Mouse (Mus musculus): ENCODE results near the gene Dmrta2. TPM values are rescaled to one million over a fixed set of nuclear protein-coding genes. Genes with fewer than 3 reads are reported as not detected.
A peak's percentile ranks its signal among the peaks of the same experiment; 100 is the strongest.

The Dmrta2 gene
- total RNA-seq, 2 experiments from 2014 or later = 4.7 to 5.7 TPM

GRCm38 (mm10) chr4:109979461-109980320 is 1.8 kb downstream of the Dmrta2 start:
- peak; percentile 20 to 31 for DNase-seq (ENCODE audit: low spot score in 2 of 2)

DNA sequence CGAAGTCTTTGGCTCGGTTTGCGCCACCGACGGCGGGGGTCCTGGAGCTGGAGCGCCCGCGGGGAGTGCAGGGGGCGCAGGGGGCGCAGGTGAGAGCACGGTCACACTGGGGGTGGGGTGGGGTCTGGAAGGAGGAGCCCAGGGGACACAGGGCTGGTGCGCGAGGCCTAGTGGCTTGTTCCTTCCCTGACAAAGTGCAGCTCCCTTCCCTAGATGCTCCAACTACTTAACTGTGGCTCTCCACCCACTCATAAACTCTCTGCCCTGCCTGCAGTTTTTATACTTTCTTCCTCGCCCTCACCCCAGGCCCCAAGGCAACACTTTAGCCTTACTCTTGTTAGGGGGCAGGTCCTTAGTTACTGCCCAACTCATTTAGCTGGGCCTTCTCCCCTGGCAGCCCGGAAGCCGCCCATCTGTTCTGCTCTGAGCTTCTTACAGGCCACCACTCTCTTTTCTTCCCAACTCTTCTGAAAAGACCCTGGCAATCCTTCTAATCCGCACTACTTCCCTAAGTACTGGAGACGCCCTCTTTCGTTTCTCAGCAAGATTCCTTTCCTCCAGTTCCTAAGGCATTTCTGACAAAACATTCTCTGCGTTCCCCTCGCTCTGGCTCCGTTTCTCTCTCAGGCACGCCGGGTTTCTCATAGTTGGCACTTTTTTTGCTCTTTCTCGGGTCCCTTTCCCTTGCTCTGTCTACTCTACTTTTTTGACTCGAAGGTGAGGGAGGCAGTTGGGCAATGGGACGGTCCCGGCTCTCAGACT is 2.6 kb downstream of the Dmrta2 start:
- peak; percentile 36 to 47 for DNase-seq (ENCODE audit: low spot score in 2 of 2)

GRCm38 (mm10) chr4:109981083-109981870 is 3.4 kb downstream of the Dmrta2 start:
- no peak for DNase-seq (ENCODE audit: low spot score in 2 of 2)

DNA sequence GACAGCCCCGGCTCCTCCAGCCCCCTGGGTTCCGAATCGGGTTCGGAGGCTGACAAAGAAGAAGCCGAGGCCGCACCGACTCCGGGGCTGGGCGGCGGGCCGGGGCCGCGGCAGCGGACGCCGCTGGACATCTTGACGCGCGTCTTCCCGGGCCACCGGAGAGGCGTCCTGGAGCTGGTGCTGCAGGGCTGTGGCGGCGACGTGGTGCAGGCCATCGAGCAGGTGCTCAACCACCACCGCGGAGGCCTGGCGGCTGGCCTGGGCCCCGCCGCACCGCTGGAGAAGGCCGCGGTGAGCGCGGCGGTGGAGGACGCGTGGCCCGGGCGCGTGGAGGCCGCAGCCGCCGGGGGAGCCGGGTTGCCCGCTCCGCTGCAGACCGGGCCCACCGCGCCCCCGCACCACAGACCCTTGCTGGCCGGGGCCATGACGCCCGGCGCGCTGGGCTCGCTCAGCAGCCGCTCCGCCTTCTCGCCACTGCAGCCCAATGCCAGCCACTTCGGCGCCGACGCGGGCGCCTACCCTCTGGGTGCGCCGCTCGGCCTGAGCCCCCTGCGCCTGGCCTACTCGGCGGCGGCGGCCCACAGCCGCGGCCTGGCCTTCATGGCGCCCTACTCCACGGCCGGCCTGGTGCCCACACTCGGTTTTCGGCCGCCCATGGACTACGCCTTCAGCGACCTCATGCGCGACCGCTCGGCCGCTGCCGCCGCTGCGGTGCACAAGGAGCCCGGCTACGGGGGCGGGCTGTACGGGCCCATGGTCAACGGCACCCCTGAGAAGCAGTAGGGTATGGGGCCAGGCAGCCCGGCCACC is 4.2 kb downstream of the Dmrta2 start:
- DNase-seq (ENCODE audit: low spot score in 2 of 2) = peak in 1 of 2 experiments; percentile 48

DNA sequence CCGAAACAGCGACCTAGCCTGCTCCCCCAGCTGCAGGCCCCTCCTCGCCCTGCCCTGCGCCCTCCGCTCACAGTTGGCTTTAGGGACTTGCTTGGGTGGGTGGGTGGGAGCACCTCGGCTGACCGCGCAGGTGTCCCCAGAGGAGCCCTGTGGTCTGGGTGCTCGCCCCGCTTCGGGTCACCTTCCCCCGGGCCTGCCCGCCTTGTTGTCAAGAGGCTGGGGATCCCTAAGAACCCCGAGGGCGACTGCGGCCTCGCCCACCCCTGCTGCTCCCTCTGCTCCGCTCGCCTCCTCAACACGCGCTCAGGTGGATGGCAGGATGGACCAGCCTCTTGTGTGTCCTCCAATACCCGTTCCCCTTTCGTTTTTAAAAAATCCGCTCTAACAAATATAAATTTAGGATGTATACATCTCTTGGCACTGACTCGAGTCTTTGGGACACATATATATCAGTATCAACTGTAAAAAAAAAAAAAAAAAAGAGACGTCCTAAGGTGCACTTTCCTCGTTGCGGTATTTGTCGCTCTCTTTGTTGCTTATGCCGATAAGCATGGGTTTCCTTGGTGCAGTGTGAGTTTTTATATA is 4.9 kb downstream of the Dmrta2 start:
- DNase-seq (ENCODE audit: low spot score in 2 of 2) = no peak

- peak in 1 of 2 experiments; percentile 40 for DNase-seq (ENCODE audit: low spot score in 2 of 2)
Observed at GRCm38 (mm10) chr4:109983281-109984001, 5.6 kb downstream of the Dmrta2 start.

- DNase-seq (ENCODE audit: low spot score in 2 of 2) = peak in 1 of 2 experiments; percentile 30
Observed at GRCm38 (mm10) chr4:109984011-109984411, 6.2 kb downstream of the Dmrta2 start.

GRCm38 (mm10) chr4:109984496-109985423 is 6.9 kb downstream of the Dmrta2 start:
- no peak for DNase-seq (ENCODE audit: low spot score in 2 of 2)

DNA sequence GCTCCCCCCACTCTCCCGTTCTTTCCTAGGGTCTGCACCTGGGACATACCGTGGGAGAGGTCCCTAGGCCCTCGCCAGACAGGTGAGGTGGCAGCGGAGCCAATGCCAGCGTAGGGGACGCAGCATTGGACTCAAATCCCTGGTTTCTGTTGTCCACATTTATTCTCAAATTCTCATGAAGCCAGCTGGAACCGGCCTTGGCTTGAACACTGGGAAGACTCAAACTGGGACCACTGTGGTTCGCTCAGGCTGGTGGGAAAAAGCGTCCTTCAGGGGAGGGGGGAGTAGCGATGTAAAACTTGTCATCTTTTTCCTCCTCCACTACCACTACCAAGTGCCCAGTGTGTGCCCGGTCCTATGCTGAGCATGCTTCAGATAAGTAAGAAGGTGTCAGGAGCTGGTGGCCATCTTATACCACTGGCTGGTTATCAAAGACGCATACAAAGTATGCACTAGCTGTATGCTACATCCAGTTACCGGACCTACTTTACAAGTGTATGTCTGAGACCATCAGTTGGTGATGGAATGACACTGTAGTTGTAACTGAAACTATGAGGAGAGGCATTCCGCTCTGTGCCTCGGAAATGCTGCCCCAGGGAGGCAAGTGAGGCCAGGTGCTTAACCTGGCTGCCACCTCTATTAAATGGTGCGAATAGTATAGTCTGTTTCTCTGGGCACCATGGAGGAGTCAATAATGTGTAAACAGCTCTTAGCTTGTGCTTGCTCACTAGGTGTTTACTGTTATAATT is 7.7 kb downstream of the Dmrta2 start:
- no peak for DNase-seq (ENCODE audit: low spot score in 2 of 2)

- no peak for DNase-seq (ENCODE audit: low spot score in 2 of 2)
Observed at GRCm38 (mm10) chr4:109986301-109986700, 8.4 kb downstream of the Dmrta2 start.

DNA sequence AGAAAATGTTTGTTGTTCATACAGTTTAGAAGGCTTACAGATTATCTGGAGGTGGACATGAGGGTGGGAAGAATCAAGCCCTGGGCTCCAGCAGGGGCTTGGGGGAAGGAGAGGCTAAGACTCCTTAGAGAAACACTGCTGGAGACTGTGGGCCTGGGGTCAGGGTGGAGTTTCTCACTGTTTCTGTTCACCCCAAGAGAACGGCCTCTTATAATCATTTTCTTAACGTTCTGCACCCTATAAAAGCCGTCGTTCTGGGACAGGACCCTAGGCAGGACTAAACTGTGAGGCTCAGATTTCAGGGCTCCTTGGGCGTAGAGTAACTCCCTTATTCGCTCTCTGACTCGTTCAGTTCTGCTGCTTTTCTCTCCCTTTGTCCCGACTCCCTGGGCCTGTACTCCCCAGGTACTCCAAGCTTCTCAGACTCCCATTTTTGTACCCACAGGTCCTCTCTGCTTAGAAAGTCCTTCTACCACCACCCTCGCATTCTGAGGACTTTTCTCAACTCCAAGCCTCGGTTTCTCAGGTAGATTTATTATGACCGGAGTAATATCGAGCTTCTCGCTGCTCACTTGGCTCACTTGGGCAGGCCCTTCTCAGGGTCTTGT is 9.0 kb downstream of the Dmrta2 start:
- DNase-seq (ENCODE audit: low spot score in 2 of 2) = no peak

GRCm38 (mm10) chr4:109987560-109988362 is 9.9 kb downstream of the Dmrta2 start:
- DNase-seq (ENCODE audit: low spot score in 2 of 2) = no peak

- DNase-seq (ENCODE audit: low spot score in 2 of 2) = no peak
Observed at GRCm38 (mm10) chr4:109988411-109988810, 10.6 kb downstream of the Dmrta2 start.

DNA sequence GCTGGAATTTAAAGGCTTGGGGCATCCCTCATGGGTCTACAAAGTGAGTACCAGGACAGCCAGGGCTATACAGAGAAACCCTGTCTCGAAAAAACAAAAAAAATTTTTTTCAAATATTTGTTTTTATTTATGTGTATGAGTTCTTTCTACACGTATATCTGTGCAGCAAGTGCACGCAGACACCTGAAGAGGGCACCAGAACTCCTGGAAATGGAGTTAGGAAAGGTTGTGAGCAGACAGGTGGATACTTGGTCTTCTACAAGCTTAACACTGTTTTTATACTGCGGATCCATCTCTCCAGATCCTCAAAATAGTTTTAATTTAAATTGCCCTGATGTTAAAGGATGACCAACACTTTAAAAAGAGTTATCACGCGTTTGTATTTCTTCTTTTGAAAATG is 11.4 kb downstream of the Dmrta2 start:
- DNase-seq (ENCODE audit: low spot score in 2 of 2) = no peak

GRCm38 (mm10) chr4:110006044-110006443 is 28.2 kb downstream of the Dmrta2 start:
- no peak for DNase-seq (ENCODE audit: low spot score in 2 of 2)

GRCm38 (mm10) chr4:110019145-110019544 is 41.3 kb downstream of the Dmrta2 start:
- no peak for DNase-seq (ENCODE audit: low spot score in 2 of 2)

Measured in layer of hippocampus, postnatal 14 days (tissue).